Mouse (Mus musculus) cerebellum, adult (tissue): ENCODE results near the gene Siah2.
A peak's percentile ranks its signal among the peaks of the same experiment; 100 is the strongest.

ENCODE experiments used
- ATAC-seq: cut with Nextera tagmentation; 2 replicates; pipeline ENCODE4 v1.9.2; 2017; ENCODE audit warnings: mild to moderate bottlenecking, moderate library complexity, mixed read lengths; ENCODE audit not compliant: insufficient number of reproducible peaks, low FRiP score, low TSS enrichment

The Siah2 gene

DNA sequence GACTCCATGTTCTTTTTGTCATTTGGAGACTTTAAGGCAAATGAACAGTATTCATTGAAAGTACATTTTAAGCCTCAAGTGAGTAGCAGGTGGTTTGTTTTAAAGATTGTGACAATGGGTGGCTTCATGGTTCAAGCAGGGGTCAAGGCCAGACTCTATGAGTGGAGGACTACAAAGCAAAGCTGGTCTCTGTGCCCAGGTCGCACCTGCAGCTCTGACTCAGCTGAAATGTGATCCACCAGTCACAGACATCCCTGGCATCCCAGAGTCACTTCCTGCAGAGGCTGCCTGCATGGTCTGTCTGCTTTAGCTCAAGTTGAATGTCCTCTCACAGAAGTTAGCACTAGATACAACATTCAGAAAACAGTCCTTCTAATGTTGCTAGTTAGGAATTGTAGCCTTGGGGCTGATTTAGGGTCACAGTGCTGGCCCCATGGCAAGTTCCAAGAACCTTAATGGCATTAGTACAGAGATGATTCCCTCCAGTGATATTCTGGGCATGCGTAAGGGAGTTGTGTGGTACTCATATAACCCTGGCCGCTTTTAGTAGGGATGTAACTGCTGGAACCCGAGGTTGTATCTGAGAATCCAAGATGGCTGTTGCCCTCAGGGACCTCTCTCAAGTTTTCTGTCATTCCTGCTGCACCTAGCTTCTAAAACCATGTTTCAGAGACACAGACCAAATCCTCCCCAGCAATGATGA is 19.6 kb downstream of the Siah2 start:
- ATAC-seq, result no peak

GRCm38 (mm10) chr3:58671616-58672250 is 20.5 kb downstream of the Siah2 start:
- ATAC-seq, result no peak

GRCm38 (mm10) chr3:58663970-58664369 is 28.2 kb downstream of the Siah2 start:
- no peak for ATAC-seq

DNA sequence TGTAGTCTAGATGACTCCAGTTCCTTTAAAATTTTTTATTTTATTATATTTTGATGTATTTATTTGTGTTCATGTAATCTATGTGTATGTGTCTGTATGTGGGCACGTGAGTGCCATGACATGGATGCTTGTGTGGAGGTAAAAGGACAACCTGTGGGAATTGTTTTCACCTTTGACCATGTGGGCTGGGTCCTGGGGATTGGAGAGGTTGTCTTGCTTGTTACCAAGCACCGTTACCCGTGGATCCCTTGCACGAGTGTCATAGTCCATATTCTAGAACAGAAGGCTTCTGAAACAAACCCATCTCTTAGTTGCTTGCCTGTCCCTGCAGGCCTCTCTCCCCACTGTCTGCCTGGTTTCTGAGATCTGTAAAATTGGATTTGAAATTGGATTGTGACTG is 31.6 kb downstream of the Siah2 start:
- ATAC-seq, result no peak

DNA sequence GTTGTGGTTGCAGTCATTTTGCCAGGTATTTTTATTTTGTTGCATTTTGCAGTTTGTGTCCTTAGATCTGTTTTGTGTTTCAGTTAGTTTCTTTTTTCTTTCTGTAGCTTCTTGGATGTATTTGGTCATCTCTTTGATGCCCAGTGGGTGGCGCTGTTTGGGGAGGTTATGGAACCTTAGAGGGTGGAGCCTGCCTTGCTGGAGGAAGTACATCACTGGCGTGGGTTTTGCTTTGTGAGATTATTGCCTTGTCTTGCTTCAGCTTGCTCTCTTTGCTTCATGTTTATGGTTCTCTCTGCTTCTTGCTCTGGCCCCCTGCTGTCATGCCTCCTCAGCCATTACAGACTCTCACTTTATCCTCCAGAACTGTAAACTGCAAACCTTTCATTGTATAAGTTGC is 34.8 kb downstream of the Siah2 start:
- no peak for ATAC-seq

DNA sequence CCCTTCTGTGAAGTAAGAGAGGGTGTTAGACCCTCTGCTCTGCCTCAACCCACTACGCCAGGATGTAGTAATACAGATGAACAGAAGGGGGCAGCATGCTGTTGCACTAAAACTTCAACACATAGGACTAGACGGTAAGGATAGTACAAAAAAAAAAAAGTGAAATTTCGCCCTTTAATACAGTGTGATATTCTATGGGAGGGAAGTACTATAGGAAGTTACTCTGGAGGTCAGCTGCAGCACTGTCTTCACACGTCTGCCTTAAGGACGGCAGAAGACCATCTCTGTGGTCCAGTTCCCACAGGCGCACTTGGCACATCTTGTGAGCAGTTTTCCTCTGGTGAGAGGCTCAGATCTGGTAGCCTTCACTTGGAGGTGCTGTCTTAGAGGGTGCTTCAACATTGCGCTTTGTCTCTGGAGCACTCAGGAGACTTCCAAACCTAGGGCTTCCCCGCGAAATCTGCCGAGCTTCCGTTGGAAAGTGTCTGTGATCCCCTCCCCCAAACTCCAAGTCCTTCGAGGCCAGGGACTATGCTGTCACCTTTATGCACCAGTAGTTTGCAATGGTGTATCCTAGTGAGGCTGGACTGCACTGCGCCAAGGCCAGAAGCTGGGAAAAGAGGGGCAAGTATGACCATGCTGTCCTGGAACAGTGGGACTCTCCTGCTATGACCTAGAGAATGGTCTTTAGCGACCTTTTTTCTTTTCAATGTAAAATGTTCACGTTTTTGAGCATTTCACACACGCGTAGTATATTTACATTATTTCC is 36.7 kb downstream of the Siah2 start:
- peak; percentile 71 for ATAC-seq

GRCm38 (mm10) chr3:58653907-58654306 is 38.3 kb downstream of the Siah2 start:
- no peak for ATAC-seq

- ATAC-seq, result no peak
These were observed 41.9 kb downstream of the Siah2 start for GRCm38 (mm10) chr3:58650328-58650727.

DNA sequence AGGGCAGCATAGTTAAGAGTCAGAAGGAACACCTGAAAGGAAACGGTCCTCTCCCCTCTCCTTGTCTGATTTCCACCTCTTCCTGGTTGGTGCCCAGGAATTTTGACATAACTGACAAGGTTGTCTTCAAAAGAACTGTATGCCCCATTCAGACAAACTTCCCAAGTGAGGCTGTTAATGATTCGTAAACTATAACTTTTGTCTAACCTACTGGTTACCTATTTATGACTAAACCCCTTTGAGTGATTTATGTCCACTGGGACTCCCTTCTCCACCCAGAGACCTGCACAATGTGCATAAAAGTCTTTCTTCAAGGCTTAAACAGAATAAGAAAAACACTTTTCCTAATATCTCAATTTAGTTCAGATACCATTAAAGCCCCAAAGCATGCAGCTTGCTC is 45.0 kb downstream of the Siah2 start:
- ATAC-seq, result no peak

GRCm38 (mm10) chr3:58646180-58646579 is 46.0 kb downstream of the Siah2 start:
- no peak for ATAC-seq

DNA sequence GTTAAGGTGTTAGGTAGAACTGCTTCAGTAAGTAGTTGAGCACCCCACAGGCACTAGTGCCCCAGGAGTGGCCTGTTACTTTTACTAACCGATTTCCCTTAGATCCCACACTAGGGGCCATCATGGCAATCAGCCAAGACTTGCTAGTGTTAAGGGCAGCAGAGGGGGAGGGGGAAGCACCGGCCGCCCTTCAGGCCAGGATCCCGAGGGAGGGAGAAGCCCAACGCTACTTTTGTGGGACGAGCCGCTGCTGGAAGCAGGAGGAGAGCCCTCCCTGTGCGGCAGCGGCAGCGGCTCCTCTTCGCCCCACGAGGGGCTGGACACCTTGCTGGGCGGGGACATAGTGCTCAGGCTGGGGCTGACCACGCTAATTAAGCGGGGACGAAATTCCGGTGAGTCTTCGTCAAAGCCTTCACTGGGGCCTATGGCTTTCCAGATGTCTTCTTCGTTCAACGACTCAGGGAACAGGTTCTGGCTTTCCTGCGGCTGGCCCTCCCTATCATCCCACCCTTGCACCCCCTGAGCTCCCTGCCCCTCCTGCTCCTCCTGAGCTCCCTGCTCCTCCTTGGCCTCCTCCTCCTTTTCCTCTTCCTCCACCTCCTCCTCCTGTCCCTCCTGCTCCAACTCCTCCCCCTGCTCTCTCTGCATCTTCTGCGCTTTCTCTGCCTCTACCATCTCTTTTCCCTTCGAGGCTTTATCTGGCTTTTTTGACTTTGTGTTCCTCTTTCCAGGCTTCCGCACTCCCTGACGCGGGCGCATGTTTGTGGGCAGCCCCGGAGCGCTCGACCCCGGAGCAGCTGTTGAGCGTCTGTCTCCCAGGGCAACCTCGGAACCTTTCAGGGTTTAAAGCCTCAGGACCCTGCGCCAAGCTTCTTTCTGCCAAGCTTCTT is 55.5 kb downstream of the Siah2 start, which contains the start of gene Erich6:
Erich6 (minus strand) TSS at position 802 of the 890 bp plus-strand sequence.
- peak; percentile 87 for ATAC-seq

- ATAC-seq, result no peak
These were observed 60.5 kb downstream of the Siah2 start for GRCm38 (mm10) chr3:58631693-58632092.

DNA sequence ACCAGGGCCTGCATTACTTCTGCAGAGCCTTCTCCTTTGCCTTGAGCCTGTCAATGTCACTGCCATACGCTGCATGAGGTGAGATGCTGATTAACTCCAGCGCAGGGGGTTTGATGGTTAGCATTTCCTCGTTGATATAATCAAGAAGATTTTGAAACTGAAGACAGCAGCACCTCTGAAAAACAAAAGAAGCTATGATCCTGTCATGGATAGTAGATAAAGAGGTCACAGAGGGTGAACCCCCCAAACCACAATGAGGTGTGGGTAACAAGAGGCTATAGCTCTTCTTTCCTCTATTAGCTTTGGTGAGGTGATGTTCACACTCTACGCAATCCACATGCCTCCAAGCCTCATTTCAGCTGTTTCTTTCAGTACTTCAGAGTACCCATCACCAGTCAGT is 67.2 kb downstream of the Siah2 start:
- no peak for ATAC-seq
